Mouse (Mus musculus): ENCODE measurements around the gene Mbtps2.

Gene Mbtps2

DNA sequence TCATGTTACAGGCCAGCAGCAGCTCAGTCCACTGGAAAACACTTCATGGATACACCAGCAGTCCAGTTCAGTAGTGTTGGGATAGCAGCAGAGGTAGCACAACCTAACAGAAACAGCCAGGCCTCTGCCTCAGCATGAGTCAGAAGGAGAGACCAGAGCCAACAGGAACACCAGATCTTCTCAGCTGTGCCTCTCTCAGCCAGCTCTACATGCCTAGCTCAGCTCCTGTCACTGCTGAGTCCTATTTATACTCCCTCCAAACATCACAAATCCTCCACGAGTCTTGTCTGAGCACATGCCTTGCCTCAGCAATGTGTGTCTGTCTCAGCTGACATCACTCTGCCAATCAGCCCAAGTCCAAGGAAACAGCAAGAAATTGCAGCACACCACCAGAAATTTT lies 94.0 kb downstream of the Mbtps2 start:
- no peak for DNase-seq (ENCODE audit: low spot score in 2 of 2)

DNA sequence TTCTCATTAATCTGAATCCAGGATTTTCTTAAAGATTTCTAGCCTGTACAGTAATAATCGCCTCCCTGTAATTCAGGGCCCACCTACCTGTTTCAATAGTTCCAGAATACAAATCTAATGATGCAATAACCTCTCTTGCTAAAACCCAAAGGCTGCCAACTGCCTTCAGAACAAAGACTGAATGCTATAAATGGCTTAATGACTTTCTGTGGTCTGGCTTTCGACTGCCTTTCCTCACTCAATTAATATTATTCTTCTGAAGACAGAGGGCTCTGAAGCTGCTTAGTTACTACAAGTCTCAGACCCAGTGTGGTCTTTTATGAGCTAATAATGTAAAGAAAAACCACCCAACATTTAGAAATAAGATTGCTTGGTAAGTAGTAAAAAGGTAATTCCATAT lies 96.6 kb downstream of the Mbtps2 start:
- no peak for DNase-seq (ENCODE audit: low spot score in 2 of 2)

DNA sequence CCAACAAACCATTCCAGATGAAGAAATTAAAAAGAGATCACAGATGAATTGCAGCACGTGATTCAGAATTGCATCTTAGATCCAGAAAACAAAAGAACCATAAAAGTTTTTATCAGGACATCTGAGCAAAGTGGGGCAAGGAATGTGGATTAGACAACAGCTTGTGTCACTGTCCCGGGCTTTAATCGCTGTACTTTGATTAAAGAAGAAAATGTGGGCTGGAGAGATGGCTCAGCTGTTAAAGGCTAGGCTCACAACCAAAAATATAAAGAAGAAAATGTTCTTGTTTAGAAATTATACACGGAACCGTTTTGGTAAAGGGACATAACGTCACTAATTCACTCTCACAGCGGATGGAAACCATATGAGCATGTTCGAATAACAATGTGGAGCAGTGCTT lies 98.5 kb downstream of the Mbtps2 start:
- DNase-seq (ENCODE audit: low spot score in 2 of 2) = no peak

GRCm38 (mm10) chrX:157493159-157493558 lies 105.4 kb downstream of the Mbtps2 start:
- no peak for DNase-seq (ENCODE audit: low spot score in 2 of 2)

DNA sequence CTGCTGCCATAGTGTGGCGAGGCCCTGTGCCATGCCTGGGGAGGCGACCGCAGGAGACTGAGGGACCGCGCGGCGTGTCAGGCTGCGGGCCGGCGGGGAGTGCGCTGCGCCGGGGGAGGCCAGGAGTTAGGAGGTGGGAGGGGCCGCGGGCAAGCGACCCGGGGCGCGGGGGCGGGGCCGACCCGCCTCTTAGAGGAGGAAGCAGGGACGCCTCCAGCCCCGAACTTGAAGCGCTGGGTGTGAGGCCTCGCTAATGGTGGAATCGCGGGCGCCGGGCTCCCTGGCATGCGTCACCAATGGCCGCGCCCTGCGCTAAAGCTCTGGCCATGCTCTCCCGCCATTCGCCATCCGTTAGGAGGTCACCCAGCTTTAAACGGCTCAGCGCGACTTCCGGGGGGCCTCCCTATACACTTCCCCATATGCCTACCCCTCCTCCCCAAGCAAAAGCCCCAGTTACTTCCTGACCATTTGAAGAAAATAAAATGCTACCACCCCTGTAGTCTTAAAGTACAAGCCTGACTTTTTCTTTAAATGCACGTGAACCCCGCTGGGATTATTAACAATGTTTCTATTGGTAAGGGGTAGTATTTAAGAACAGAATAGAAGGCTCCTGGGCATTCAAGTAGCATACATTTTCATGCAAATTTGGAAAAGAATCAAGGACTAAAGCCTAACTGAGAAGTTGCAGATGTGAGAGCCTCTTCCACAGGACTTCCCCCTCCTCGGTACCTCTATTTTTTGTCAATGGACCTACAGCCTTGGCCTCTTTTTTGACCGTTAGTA lies 106.4 kb downstream of the Mbtps2 start, which contains the start of gene Sms:
TSS of gene Sms (minus strand) at position 344 of the 783 bp plus-strand sequence.
- peak; percentile 61 to 77 for DNase-seq (ENCODE audit: low spot score in 2 of 2)

- peak; percentile 22 to 71 for DNase-seq (ENCODE audit: low spot score in 2 of 2)
Measured at GRCm38 (mm10) chrX:157491145-157491935, 107.2 kb downstream of the Mbtps2 start.

DNA sequence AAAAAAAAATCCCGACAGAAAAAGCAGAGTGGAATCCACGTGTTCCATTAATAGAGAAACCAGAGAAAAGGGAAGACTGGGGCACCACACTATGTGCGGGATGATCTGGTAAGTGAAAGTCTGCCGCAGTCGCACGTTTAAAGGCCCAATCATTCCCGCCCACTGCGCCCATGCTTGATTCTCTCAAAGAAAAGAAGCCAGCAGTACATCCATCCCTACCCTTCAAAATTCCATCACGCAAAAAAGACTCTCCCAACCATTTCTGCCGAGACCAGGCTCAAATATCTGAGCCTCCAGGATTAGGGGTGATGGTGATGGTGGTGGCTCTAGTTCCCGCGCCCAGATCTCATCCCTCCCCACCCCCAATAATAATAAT lies 107.8 kb downstream of the Mbtps2 start:
- no peak for DNase-seq (ENCODE audit: low spot score in 2 of 2)

GRCm38 (mm10) chrX:157489871-157490721 lies 108.4 kb downstream of the Mbtps2 start:
- DNase-seq (ENCODE audit: low spot score in 2 of 2) = no peak

GRCm38 (mm10) chrX:157488831-157489230 lies 109.7 kb downstream of the Mbtps2 start:
- DNase-seq (ENCODE audit: low spot score in 2 of 2) = no peak

GRCm38 (mm10) chrX:157486765-157487164 lies 111.8 kb downstream of the Mbtps2 start:
- peak in 1 of 2 experiments; percentile 13 for DNase-seq (ENCODE audit: low spot score in 2 of 2)

All from spleen, postnatal 4 days (tissue).